Mouse (Mus musculus) lung, embryonic 14.5 days (tissue): Measurements from ENCODE around the gene 2310061I04Rik. TPM values are rescaled to one million over a fixed set of nuclear protein-coding genes. Genes with fewer than 3 reads are reported as not detected.
"Not testable (repeated sequence)": the region's sequence is repeated elsewhere in the genome, so short reads cannot be mapped to it uniquely, and the experiment has no call there.

Experiments used
- ATAC-seq: fragments of 200-750 bp; cut with Nextera tagmentation; 2 replicates; pipeline ENCODE4 v1.8.0; 2017; ENCODE audit warnings: mild to moderate bottlenecking, moderate TSS enrichment, moderate library complexity; ENCODE audit not compliant: insufficient read depth
- DNase-seq: peaks from one replicate; pipeline ENCODE4 v3.0.0-alpha.2; 2015
- H3K27ac ChIP-seq: fragments of 300-500 bp; sonication (generic); 2 replicates; pipeline ENCODE4 v1.5.1; 2014; ENCODE audit warnings: low read depth, mild to moderate bottlenecking, moderate library complexity
- H3K27me3 ChIP-seq: fragments of 300-500 bp; sonication (generic); 2 replicates; pipeline ENCODE4 v1.6.1; 2014; ENCODE audit warnings: low read length, control low read depth; ENCODE audit not compliant: insufficient read depth
- H3K36me3 ChIP-seq: fragments of 300-500 bp; sonication (generic); 2 replicates; pipeline ENCODE4 v1.6.1; 2014; ENCODE audit warnings: control low read depth; ENCODE audit not compliant: insufficient read depth
- H3K4me1 ChIP-seq: fragments of 300-500 bp; sonication (generic); 2 replicates; pipeline ENCODE4 v1.6.1; 2014; ENCODE audit warnings: antibody characterized with exemption, control low read depth; ENCODE audit not compliant: insufficient read depth
- H3K4me2 ChIP-seq: fragments of 300-500 bp; sonication (generic); 2 replicates; pipeline ENCODE4 v1.6.1; 2014; ENCODE audit warnings: mild to moderate bottlenecking
- H3K4me3 ChIP-seq: fragments of 300-500 bp; sonication (generic); 2 replicates; pipeline ENCODE4 v1.5.1; 2014; ENCODE audit warnings: low read depth, low read length
- H3K9ac ChIP-seq: fragments of 300-500 bp; sonication (generic); 2 replicates; pipeline ENCODE4 v1.6.1; 2014
- H3K9me3 ChIP-seq: fragments of 300-500 bp; sonication (generic); 2 replicates; pipeline ENCODE4 v1.6.1; 2016; ENCODE audit warnings: low read depth, low read length, control low read depth
- CTCF ChIP-seq: IDR thresholded peaks from 2 replicates; pipeline ENCODE4 v1.5.1; 2016; ENCODE audit warnings: antibody characterized with exemption, low read depth
- WGBS: fragments of 180-500 bp; shearing (Covaris S2); extraction: QIAGEN DNeasy Blood & Tissue Kit; methylation state at CpG from one replicate; pipeline ENCODE4 v1.1.7; 2014; 5-methylcytosine and 5-hydroxymethylcytosine counted together
- polyA plus RNA-seq: library from polyadenylated mRNA; unstranded; fragments of >200 nt; fragmentation: Nextera tagmentation; extraction: Ambion mirVana; gene quantifications from 2 replicates; pipeline ENCODE4 v1.2.1, GENCODE M21; 2014

2310061I04Rik gene
- polyA plus RNA-seq = 21.0 and 25.4 TPM in 2 replicates

DNA sequence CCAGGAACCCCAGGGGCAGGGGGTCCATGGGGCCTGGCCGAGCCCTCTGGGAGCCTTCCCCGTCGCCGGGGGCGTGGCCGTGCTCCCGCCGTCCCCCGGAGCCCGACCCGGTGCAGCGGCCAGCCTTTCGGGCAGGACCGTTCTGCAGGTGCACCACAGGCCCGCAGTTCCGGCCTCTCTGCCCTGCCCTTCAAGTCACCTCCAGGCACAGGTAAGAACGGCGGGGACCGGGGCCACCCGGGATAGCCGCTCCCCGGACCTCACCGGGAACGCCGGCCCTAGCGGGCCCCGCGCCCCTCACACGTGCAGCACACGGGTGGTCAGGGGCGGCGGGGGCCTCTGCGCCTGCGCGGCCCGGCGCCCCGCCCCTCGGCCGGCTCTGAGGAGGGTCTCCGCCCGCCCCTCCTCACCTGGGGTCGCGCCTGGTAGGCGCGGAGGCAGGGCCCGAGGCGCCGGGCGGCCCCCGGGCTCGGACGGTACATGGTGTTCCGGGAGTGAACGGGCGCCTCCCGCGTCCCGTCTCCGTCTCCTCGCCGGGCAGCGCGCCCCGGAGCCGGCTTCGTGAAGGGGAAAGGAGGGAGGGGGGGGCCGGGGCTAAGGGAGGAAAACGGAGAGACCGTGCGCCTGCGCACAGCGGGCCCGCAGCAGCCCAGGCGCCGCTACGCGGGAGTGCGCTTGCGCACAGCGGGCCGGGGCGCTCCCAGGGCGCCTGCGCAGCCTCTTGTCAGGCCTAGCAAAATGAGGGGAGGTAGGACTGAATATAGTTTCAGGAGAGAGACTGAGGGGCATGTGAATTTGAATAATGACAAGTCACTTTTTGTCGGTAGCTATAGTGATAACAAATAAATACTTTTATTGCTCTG is at the start of gene 2310061I04Rik:
Gene 2310061I04Rik (minus strand): TSS at position 651 of the 863 bp plus-strand sequence.
- Histone ChIP-seq H3K27ac (peak within 1 kb of the TSS; percentile 75), H3K27me3 (no peaks in the 10 kb centered on the region), H3K36me3 (peaks cover 51% of the 10 kb centered on the region), H3K9ac (peak within 1 kb of the TSS; percentile 80), H3K9me3 (no peaks in the 10 kb centered on the region), H3K4me2 (peak within 1 kb of the TSS; percentile 94), H3K4me3 (peak within 1 kb of the TSS; percentile 79), H3K4me1 (no peaks in the 10 kb centered on the region)
- DNase-seq = peak; percentile 97
- ATAC-seq = peak; percentile 91
- under 1% methylated on average over 80 of the region's 86 CpGs for WGBS
- TF ChIP-seq CTCF = no peak

- Histone ChIP-seq H3K4me1 (no peaks in the 10 kb centered on the region), H3K9me3 (no peaks in the 10 kb centered on the region), H3K27ac (no peak overlapping the region), H3K4me3 (no peak overlapping the region), H3K9ac (no peak overlapping the region), H3K36me3 (no peaks in the 10 kb centered on the region), H3K4me2 (no peak overlapping the region), H3K27me3 (no peaks in the 10 kb centered on the region)
- TF ChIP-seq CTCF = no peak
- no peak for DNase-seq
- WGBS = 67% methylated on average over 1 of the region's 1 CpGs
- no peak for ATAC-seq
Observed at GRCm38 (mm10) chr17:35939941-35940340, 42.7 kb upstream of the 2310061I04Rik start.

- TF ChIP-seq CTCF = no peak
- H3K36me3 ChIP-seq = no peaks in the 10 kb centered on the region
- no peak overlapping the region for H3K27ac ChIP-seq
- H3K9ac ChIP-seq = no peak overlapping the region
- H3K9me3 ChIP-seq = no peaks in the 10 kb centered on the region
- no peaks in the 10 kb centered on the region for H3K4me1 ChIP-seq
- no peak overlapping the region for H3K4me3 ChIP-seq
- WGBS = 37% methylated on average over 2 of the region's 2 CpGs
- no peak for DNase-seq
- ATAC-seq = no peak
- H3K4me2 ChIP-seq = no peak overlapping the region
- H3K27me3 ChIP-seq = no peaks in the 10 kb centered on the region
Observed at GRCm38 (mm10) chr17:35939108-35939507, 41.9 kb upstream of the 2310061I04Rik start.

DNA sequence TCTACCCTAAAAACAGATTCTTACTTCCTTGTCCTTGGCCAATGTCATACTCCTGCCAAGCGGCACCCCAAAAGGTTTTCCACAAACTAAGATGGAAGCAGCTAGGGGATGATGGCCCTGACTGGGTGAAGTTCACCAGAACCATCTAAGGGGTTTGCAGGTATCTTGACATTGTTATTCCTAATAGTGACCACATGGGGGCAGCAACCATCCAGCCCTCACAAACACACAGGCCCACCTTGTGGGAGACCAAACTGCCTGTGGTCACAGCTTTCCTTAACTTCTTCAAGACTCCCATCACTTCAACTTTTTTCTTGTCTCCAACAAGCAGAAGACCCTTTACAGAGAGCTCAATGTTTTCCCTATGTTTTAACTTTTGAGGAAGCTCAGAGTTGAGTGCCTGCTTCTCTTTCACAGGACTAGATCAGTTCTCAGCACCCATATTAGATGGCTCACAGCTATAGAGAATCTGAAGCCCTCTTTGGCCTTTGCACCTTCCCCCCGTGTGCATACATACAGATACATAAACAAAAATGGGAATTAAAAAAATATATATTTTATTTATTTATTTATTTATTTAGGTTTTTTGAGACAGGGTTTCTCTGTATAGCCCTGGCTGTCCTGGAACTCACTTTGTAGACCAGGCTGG is 40.6 kb upstream of the 2310061I04Rik start:
- 36% methylated on average over 2 of the region's 2 CpGs for WGBS
- H3K9me3 ChIP-seq = no peaks in the 10 kb centered on the region
- H3K9ac ChIP-seq = no peak overlapping the region
- DNase-seq (peak; percentile 72), ATAC-seq (0 out of 2 replicates have a peak, but pooled peaks have one; percentile 69)
- no peaks in the 10 kb centered on the region for H3K36me3 ChIP-seq
- TF ChIP-seq CTCF = peak; percentile 85
- no peak overlapping the region for H3K4me2 ChIP-seq
- H3K27me3 ChIP-seq = no peaks in the 10 kb centered on the region
- no peak overlapping the region for H3K27ac ChIP-seq
- no peak overlapping the region for H3K4me3 ChIP-seq
- H3K4me1 ChIP-seq = no peaks in the 10 kb centered on the region

- not testable (repeated sequence) for H3K27me3 ChIP-seq, H3K4me1 ChIP-seq, H3K4me3 ChIP-seq, H3K9me3 ChIP-seq, DNase-seq, H3K4me2 ChIP-seq, ATAC-seq, H3K36me3 ChIP-seq, H3K27ac ChIP-seq, H3K9ac ChIP-seq
- WGBS = 80% methylated on average over 14 of the region's 14 CpGs
Observed at GRCm38 (mm10) chr17:35935763-35936162, 38.5 kb upstream of the 2310061I04Rik start.

- Histone ChIP-seq H3K9ac (no peak overlapping the region), H3K36me3 (peaks cover 39% of the 10 kb centered on the region), H3K4me1 (no peaks in the 10 kb centered on the region), H3K9me3 (no peaks in the 10 kb centered on the region), H3K27ac (no peak overlapping the region), H3K4me3 (no peak overlapping the region), H3K27me3 (no peaks in the 10 kb centered on the region), H3K4me2 (no peak overlapping the region)
- no peak for ATAC-seq
- WGBS = 88% methylated on average over 4 of the region's 4 CpGs
- no peak for TF ChIP-seq CTCF
- DNase-seq = no peak
Observed at GRCm38 (mm10) chr17:35932608-35933007, 35.4 kb upstream of the 2310061I04Rik start.

GRCm38 (mm10) chr17:35930627-35931026 is 33.4 kb upstream of the 2310061I04Rik start:
- H3K4me2 ChIP-seq = no peak overlapping the region
- no peaks in the 10 kb centered on the region for H3K4me1 ChIP-seq
- 95% methylated on average over 12 of the region's 12 CpGs for WGBS
- H3K27ac ChIP-seq = no peak overlapping the region
- no peak for TF ChIP-seq CTCF
- no peaks in the 10 kb centered on the region for H3K27me3 ChIP-seq
- DNase-seq (no peak), ATAC-seq (0 out of 2 replicates have a peak, but pooled peaks have one; percentile 39)
- H3K4me3 ChIP-seq = no peak overlapping the region
- H3K9ac ChIP-seq = no peak overlapping the region
- H3K36me3 ChIP-seq = peaks cover 57% of the 10 kb centered on the region
- no peaks in the 10 kb centered on the region for H3K9me3 ChIP-seq
